Mouse (Mus musculus): ENCODE measurements around the gene Klf9. TPM values are rescaled to one million over a fixed set of nuclear protein-coding genes. Genes with fewer than 3 reads are reported as not detected.

The Klf9 gene
- polyA plus RNA-seq, 1 experiment from 2014 or later: 1.4 TPM

GRCm38 (mm10) chr19:23133427-23134094, 7.5 kb upstream of the Klf9 start:
- 11% methylated on average over 9 of the region's 9 CpGs for WGBS
- Histone ChIP-seq H3K27ac (no peak overlapping the region), H3K36me3 (no peaks in the 10 kb centered on the region), H3K27me3 (ENCODE audit: insufficient read depth, poor library complexity, severe bottlenecking) (peaks cover 48% of the 10 kb centered on the region), H3K4me3 (peak overlapping the region; percentile 57), H3K4me1 (peaks cover 37% of the 10 kb centered on the region), H3K9me3 (no peaks in the 10 kb centered on the region)
- DNase-seq (ENCODE audit: low spot score): no peak

GRCm38 (mm10) chr19:23134095-23134440, 7.0 kb upstream of the Klf9 start:
- Histone ChIP-seq H3K27me3 (ENCODE audit: insufficient read depth, poor library complexity, severe bottlenecking) (peaks cover 48% of the 10 kb centered on the region), H3K36me3 (no peaks in the 10 kb centered on the region), H3K4me3 (peak overlapping the region; percentile 57), H3K4me1 (peaks cover 37% of the 10 kb centered on the region), H3K9me3 (no peaks in the 10 kb centered on the region), H3K27ac (no peak overlapping the region)
- DNase-seq (ENCODE audit: low spot score): no peak
- WGBS: under 1% methylated on average over 14 of the region's 14 CpGs

DNA sequence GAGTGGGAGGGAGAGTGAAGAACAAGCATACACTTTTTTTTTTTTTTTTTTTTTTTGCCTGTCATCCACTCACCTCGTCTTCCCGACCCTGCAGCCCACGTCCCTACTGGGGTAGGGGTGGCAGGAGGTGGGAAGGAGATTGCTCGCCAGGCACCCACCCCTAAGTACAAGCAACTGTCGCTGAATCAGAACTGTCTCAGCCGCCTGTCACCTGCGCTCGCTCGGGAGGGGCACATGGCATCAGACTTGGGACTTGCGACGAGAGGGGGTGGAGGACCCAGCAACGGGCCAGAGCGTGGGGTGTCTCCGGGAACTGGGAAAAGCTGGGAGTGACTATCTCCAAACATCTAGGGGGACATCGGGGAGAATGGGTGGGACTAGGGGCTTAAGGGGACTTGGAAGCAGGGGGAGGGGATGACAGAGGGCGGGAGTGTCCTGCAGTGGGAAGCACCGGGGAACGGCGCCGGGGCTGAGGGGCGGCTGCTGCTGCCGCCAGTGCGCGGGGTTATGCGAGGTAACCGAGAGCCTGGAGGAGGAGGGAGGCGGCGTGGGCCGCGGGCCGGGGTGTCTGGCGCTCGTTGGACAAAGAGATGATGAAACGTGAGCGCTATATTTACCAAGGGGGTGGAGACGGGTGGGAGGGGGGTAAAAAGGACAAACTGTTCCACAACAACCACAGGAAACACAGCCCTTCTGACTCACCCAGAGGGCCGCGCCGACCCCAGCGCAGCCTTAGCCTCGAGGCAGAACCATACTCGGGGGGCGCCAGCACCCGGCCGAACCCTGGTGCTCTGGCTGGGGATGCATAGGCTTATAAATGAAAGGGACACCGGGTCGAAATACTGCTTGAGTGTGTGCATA, 6.4 kb upstream of the Klf9 start:
- Histone ChIP-seq H3K4me1 (peaks cover 37% of the 10 kb centered on the region), H3K9me3 (no peaks in the 10 kb centered on the region), H3K27ac (peak overlapping the region; percentile 56), H3K36me3 (no peaks in the 10 kb centered on the region), H3K27me3 (ENCODE audit: insufficient read depth, poor library complexity, severe bottlenecking) (peaks cover 48% of the 10 kb centered on the region), H3K4me3 (peak overlapping the region; percentile 57)
- peak; percentile 82 for DNase-seq (ENCODE audit: low spot score)
- WGBS: under 1% methylated on average over 47 of the region's 47 CpGs

- peak; percentile 88 for DNase-seq (ENCODE audit: low spot score)
- Histone ChIP-seq H3K9me3 (no peaks in the 10 kb centered on the region), H3K4me1 (peaks cover 37% of the 10 kb centered on the region), H3K27ac (peak overlapping the region; percentile 57), H3K4me3 (peak overlapping the region; percentile 57), H3K27me3 (ENCODE audit: insufficient read depth, poor library complexity, severe bottlenecking) (peaks cover 48% of the 10 kb centered on the region), H3K36me3 (no peaks in the 10 kb centered on the region)
- whole genome bisulfite sequencing: under 1% methylated on average over 55 of the region's 55 CpGs
Measured at GRCm38 (mm10) chr19:23135349-23136201, 5.5 kb upstream of the Klf9 start.

DNA sequence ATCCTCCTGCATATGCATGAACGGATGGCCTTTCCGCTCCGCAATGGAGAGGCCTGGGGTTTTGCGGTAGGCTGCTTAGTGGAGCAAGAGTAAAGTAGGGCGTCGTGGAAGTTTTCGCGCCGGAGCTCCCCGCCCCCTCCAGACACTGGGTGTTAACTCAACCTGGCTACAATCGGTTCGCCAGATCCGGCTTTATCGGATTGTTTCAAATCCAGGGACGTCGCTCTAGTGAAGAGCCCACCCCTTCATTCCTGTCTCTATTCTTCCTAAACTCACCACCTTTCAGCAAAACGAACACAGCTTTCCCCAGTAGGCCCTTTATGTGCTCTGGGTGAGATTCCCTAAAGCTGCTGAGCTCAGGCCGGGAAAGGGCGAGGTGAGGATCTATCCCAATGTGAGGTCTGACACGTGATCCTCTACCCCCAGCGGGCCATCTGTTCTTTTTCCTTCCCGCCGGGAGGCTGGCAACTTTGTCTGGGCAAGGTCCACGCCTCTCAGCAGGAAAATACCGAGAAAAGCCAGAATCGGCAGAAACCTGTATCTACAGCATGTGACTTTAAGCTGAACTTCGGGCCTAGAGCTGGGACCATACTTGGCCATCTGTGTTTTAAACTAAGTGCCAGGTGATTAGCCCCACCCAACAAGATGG, 4.7 kb upstream of the Klf9 start:
- Histone ChIP-seq H3K9me3 (no peaks in the 10 kb centered on the region), H3K4me3 (peak overlapping the region; percentile 57), H3K4me1 (peaks cover 41% of the 10 kb centered on the region), H3K27me3 (ENCODE audit: insufficient read depth, poor library complexity, severe bottlenecking) (peaks cover 48% of the 10 kb centered on the region), H3K27ac (peak overlapping the region; percentile 57), H3K36me3 (no peaks in the 10 kb centered on the region)
- no peak for DNase-seq (ENCODE audit: low spot score)
- 1% methylated on average over 27 of the region's 27 CpGs for WGBS

- no peak overlapping the region for H3K27ac ChIP-seq
- no peaks in the 10 kb centered on the region for H3K9me3 ChIP-seq
- DNase-seq (ENCODE audit: low spot score): no peak
- peaks cover 49% of the 10 kb centered on the region for H3K27me3 ChIP-seq (ENCODE audit: insufficient read depth, poor library complexity, severe bottlenecking)
- H3K4me1 ChIP-seq: peaks cover 50% of the 10 kb centered on the region
- WGBS: 22% methylated on average over 2 of the region's 2 CpGs
- no peak overlapping the region for H3K4me3 ChIP-seq
- no peaks in the 10 kb centered on the region for H3K36me3 ChIP-seq
Measured at GRCm38 (mm10) chr19:23137295-23137694, 3.7 kb upstream of the Klf9 start.

DNA sequence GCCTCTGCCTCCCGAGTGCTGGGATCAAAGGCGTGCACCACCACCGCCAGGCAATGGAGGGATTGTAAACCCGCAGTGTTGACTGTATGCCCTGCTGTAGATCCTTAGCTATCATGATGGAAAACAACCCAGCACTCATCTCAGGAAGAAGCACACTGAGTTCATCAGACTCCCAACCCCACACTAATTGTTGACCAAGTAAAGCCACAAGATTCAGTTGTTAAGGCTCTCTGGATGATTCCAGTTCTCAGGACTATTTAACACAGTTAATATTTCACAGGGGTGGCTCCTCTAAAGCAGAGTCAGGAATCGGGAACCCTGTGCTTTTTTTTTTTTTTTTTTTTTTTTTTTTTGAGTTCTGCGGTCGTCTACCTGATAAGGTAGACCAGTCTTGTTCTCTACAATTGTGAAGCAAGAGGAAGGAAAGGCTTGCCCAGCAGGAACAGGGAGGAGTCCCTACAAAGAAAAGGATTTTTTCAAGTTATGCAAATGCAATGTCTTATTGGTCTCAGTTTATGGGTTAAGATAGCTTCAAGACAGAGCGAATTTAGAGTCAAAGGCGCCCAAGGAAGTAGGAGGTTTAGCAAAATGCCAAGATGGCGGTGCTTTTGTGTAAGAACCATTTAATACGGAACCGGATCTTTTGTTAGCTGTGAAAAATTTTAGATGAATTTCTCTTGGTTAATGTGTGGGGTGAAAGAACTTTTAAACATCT, 1.1 kb upstream of the Klf9 start:
- Histone ChIP-seq H3K27me3 (ENCODE audit: insufficient read depth, poor library complexity, severe bottlenecking) (peaks cover 45% of the 10 kb centered on the region), H3K36me3 (no peaks in the 10 kb centered on the region), H3K4me3 (peak overlapping the region; percentile 76), H3K9me3 (no peaks in the 10 kb centered on the region), H3K4me1 (peaks cover 41% of the 10 kb centered on the region), H3K27ac (no peak overlapping the region)
- DNase-seq (ENCODE audit: low spot score): no peak
- WGBS: 45% methylated on average over 12 of the region's 12 CpGs

- Histone ChIP-seq H3K9me3 (no peaks in the 10 kb centered on the region), H3K4me3 (peak overlapping the region; percentile 76), H3K4me1 (peaks cover 27% of the 10 kb centered on the region), H3K36me3 (no peaks in the 10 kb centered on the region), H3K27me3 (ENCODE audit: insufficient read depth, poor library complexity, severe bottlenecking) (peaks cover 39% of the 10 kb centered on the region), H3K27ac (peak overlapping the region; percentile 89)
- DNase-seq (ENCODE audit: low spot score): no peak
- WGBS: under 1% methylated on average over 81 of the region's 94 CpGs
Measured at GRCm38 (mm10) chr19:23141391-23142281, 610 bp downstream of the Klf9 start.

DNA sequence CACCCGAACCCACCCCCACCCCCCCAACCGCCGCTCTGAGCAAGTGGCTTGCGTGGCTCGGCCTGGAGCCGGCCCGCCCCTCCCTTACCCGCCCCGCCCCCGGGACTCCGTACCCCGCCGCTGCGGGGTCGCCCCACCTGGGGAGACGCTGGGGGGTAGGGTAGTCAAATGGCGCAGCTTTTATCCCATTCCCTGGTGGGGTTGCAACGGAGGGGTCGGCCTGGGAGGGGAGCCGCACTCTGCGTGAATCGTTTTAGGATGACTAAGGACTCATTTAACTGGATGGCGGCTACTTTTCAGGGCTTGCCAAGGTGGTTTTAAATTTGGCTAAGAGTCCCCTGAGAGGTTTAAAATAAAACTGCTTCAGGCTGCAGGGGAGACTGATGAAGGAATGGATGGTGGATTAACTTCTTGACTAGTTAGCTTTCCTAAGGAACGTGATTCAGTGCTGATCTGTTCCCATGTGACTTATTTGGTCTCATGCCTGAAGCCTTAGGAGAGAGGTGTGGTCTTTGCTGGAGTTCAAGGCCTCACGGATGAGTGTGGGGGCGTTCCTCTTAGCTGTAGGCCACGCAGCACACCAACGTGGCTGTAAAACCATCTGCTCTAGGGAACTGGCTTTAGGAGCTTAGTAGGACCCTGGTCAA, 1.5 kb downstream of the Klf9 start:
- Histone ChIP-seq H3K27me3 (ENCODE audit: insufficient read depth, poor library complexity, severe bottlenecking) (peaks cover 29% of the 10 kb centered on the region), H3K4me3 (peak overlapping the region; percentile 76), H3K36me3 (no peaks in the 10 kb centered on the region), H3K4me1 (peaks cover 31% of the 10 kb centered on the region), H3K9me3 (no peaks in the 10 kb centered on the region), H3K27ac (no peak overlapping the region)
- 5% methylated on average over 28 of the region's 28 CpGs for WGBS
- DNase-seq (ENCODE audit: low spot score): no peak

- peak overlapping the region; percentile 76; the same call in 1 of the 2 replicates for H3K4me3 ChIP-seq
- no peak overlapping the region for H3K27ac ChIP-seq
- H3K36me3 ChIP-seq: no peaks in the 10 kb centered on the region
- peaks cover 26% of the 10 kb centered on the region for H3K27me3 ChIP-seq (ENCODE audit: insufficient read depth, poor library complexity, severe bottlenecking)
- H3K4me1 ChIP-seq: peaks cover 31% of the 10 kb centered on the region
- H3K9me3 ChIP-seq: no peaks in the 10 kb centered on the region
- 52% methylated on average over 7 of the region's 7 CpGs for WGBS
- no peak for DNase-seq (ENCODE audit: low spot score)
Measured at GRCm38 (mm10) chr19:23143074-23143445, 2.0 kb downstream of the Klf9 start.

DNA sequence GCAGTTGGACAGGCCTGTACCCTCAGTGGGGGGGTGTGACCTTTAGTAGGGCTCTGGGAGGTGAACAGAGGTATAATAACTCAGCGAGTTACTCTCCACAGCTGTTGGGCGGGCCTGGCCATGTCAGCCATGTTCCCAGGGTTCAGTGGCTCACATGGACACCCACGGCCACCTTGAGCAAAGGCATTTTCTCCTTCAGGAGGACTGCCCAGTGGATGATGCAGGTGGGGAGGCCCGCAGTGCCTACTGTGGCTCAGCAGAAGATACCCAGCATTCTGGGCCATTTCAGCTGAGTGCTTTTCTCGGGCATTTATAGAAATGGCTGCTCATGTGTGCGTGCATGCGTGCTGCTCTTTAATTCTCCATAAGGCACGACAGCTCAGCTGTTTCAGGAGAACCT, 2.5 kb downstream of the Klf9 start:
- H3K4me3 ChIP-seq: no peak overlapping the region
- WGBS: 72% methylated on average over 8 of the region's 8 CpGs

More for the DNA sequence above, 2.5 kb downstream of the Klf9 start:
- no peak for DNase-seq (ENCODE audit: low spot score)
- Histone ChIP-seq H3K4me1 (peaks cover 31% of the 10 kb centered on the region), H3K36me3 (no peaks in the 10 kb centered on the region), H3K27ac (no peak overlapping the region), H3K9me3 (no peaks in the 10 kb centered on the region), H3K27me3 (ENCODE audit: insufficient read depth, poor library complexity, severe bottlenecking) (peaks cover 26% of the 10 kb centered on the region)

Measured in heart, embryonic 10.5 days (tissue).